Mouse (Mus musculus) A20 (cell line): ENCODE measurements at regions not wholly inside any gene's neighbourhood (a gene's known extent, or its start where the extent isn't known, plus 50 kb on each side); places are given as distances from the start of the nearest gene placed in this dataset.

ENCODE experiments used
- DNase-seq: peaks from one replicate; pipeline ENCODE4 v3.0.0-alpha.2; 2011; ENCODE audit warnings: low read depth, low spot score

DNA sequence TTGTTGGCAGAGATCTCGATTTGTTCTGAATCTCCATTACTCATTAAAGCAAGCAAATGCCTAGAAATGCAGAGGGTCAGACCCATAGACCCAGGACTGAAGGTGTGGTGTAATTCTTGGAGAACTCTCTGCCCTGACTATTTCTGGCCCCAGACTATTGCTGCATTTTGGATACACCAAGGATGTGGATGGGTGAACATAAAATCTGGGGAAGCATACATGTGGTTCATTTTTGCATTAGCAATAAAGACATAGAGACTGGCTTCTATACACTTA lies 303.0 kb downstream of the Meis1 start:
- DNase-seq, result no peak

- no peak for DNase-seq
Observed at GRCm38 (mm10) chr11:18715050-18715850, 303.5 kb downstream of the Meis1 start.

DNA sequence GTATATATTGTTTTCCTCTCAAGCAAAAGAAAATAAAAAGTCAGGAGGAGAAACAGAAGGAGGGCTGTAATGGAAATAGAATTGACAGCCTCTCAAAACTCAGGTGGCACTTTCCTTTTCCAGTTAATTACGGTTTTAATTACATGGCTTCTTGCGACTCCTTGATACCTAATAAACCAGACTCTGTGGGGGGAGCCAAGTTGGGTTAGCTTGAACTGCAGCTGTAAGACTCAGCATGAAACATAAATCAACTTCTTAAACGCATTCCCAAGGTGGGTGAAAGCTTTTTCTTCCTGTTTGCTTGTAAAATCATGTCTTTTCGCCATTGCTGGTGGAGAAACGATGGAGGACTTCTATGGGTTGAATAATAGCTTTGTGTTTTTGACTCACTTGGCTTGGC lies 304.4 kb downstream of the Meis1 start:
- no peak for DNase-seq

DNA sequence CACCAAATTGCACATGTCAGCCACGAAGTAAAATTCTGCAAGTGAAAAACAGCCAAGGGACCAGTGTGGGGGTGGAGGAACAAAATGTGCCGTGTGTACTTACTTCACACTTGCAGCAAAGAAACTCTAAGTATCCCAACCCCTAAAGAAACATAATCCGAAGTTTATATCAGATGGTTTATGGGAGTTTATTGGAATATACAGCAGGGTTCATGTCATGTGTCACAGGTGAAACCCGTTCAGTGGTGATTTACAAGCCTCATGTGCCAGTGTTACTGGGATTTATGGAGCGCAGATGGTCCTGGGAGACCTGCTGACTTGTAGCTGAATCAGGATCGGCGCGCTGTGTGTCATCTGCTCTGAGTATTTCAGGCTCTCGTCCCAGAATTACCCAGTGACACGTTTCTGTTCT lies 306.1 kb downstream of the Meis1 start:
- DNase-seq, result no peak

GRCm38 (mm10) chr11:18709628-18710027 lies 309.2 kb downstream of the Meis1 start:
- DNase-seq, result no peak

DNA sequence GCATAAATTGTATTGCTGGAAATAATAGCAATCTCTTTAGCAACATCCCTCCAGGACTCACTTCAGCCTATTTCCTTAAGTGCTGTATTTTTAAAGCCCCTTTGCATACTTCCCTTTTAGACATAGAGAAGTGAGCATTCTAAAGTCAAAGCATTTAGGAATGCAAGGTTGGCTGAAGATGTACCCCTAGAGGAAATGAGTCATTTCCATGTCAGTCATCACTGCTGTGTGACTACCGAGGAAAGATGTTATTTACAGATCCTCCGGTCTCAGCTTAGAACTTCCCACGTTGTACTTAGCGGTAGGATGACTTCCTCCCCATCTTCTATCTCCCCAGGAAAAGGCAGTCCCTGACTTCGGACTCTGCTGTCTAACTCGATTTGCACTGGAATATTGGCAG lies 337.2 kb downstream of the Meis1 start:
- no peak for DNase-seq

DNA sequence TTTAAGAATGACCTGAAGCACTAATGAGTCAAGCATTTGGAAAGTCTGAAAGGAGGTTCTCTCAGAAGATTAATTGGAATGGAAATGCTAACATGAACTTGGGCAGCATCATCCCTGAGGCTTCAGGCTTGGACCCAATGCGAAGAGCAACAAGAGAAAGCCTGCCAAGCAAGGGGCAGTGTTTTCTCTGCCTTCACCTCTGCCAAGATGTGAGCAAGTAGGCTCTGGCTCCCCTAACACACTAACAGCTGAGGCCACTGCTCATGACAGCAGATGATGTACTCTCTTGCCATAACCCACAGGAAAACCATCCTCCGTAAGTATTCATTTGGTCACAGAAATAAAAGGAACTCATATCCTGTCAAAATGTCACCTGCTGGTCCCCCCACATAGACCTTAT lies 341.9 kb downstream of the Meis1 start:
- no peak for DNase-seq

DNA sequence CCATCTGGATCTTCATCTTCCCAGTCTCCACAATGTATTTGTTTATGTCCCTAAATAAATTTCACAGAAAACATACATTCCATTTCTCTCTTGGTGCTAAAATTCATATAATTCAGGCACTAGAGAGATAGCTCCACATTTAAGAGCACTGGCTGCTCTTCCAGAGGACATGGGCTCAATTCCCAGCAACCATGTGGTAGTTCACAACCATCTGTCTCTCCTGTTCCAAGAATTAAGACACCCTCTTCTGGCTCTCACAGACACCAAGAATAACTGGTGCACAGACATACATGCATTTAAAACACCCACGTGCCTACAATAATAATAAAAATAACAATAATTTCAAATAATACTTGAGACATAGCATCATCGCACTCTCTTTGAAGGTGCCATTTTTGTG lies 347.8 kb downstream of the Meis1 start:
- no peak for DNase-seq

GRCm38 (mm10) chr11:18669322-18669721 lies 349.5 kb downstream of the Meis1 start:
- no peak for DNase-seq

DNA sequence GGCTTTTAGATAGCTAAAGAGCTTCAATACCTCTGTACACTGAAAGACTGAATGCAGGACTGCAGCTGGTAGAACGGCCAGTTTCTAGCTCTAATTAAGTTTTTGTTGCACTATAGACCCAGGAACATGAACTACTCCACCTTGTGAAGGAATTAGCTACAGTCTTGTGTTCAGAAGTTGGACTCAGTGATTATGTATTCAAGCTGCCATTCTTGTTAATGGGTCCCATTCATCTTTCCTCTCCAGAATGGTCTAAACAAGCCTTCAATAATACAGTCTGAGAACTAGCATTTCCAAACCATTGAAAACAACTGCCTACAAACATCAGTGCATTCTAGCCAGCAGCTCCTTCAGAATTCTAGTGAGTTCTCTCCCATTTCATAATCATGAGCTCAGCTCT lies 362.4 kb downstream of the Meis1 start:
- no peak for DNase-seq

- DNase-seq, result no peak
Observed at GRCm38 (mm10) chr11:18631975-18632773, 386.6 kb downstream of the Meis1 start.

- DNase-seq, result no peak
Observed at GRCm38 (mm10) chr11:18631570-18631969, 387.2 kb downstream of the Meis1 start.

GRCm38 (mm10) chr11:18621777-18622176 lies 397.0 kb downstream of the Meis1 start:
- DNase-seq, result no peak

GRCm38 (mm10) chr11:18604836-18605235 lies 413.9 kb downstream of the Meis1 start:
- DNase-seq, result no peak

DNA sequence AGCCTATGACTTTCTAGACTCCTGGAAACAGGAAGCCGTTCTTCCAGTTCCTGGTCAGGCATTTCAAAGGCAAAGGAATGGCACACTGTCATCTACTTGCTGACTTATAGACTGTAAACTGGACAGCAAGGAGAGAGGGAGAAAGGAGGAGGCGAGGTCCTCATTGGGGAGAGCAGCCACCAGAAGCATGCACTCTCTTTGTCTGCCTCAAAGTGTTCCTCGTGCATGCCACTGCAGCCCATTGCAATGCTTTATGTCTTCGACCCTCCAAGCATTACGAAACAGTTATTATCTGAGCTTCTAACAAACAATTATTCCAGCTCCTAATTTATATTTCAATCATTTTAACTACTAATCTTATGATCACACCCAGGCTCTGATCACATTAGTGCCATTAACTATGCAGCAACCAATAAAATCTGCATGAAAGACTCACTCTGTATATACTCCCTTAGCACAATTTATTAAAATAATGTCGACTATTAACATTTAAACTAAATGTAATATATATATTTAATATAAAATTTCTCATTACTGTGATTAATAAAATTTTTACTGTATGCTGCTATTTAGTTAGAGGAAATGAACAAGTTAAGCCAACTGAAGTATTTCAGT lies 417.1 kb downstream of the Meis1 start:
- no peak for DNase-seq

- DNase-seq, result no peak
Observed at GRCm38 (mm10) chr11:18598349-18598748, 420.4 kb downstream of the Meis1 start.

GRCm38 (mm10) chr11:18596996-18597395 lies 421.8 kb downstream of the Meis1 start:
- no peak for DNase-seq

DNA sequence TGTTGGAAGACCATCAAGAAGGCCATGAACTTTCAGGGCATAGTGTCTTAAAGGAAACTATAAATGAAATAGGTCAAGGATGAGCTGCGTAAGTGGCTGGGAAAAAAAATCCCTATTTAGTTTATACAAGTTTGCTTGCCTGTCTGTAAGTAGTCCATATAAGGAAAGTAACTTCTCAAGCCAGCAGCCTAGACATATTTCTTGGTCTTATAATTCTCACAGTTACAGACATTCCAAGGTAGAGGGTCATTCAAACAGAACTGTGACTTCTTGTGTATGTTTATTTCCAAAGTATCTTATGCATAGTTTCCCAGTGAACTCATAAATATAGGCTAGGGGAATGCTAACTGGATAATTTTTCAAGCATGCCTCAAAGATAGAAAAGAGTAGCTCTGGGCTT lies 428.3 kb downstream of the Meis1 start:
- DNase-seq, result no peak

- DNase-seq, result no peak
Observed at GRCm38 (mm10) chr11:18586468-18586867, 432.3 kb downstream of the Meis1 start.

DNA sequence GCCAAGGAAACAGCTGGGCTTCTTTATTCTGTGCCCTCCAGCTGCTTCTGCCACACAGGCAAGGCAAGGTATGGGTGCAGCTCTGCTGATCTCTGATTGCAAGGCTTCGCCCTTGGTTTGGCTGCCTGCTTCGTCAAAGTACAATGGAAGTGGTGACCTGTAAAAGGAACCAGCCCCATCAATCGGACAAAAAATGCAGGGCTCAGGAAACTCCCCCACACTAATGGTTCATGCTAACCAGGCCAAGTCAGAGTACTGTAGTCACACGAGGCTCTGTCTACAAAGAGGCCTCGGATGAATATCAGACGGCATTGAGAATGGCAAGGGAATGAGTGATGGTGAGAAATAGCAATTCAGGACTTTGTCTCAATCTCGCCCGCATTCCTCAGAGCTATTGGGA lies 433.8 kb downstream of the Meis1 start:
- no peak for DNase-seq

- DNase-seq, result no peak
Observed at GRCm38 (mm10) chr11:18582781-18583161, 436.0 kb downstream of the Meis1 start.

DNA sequence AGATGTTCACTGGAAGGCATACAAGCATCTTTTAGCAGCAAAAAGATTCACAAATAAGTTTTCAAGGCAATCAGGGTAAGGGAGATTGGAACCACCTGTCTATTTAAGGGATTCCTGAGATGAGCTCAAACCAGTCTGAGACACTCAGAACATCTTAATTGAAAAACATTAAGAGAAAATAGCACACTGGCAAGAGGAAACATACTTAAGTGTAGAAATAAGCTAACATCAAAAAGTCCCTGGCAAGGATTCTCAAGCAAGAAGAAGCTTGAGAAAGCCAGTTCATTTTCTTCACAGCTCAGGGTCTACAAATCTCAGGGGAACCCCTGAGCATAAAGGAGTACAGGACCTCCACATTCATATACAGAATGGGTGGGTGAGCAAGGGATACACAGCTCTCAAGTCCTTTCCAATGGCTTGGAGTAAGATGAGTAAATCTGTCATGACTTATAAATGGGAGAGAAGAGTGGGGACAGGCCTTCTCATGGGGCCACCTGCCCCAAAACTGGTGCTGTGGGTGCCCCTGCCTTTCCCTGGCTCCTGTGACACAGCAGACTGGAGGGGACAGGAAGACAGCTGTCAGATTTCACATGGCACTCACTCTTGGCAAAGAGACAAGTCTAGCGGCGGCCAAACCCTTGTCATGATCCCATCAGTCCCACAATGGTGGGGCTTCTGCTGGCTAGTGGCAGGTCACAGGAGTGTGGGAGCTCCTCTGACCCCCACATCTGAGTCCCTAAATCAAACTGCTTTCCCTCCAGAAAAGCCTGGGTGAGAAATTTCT lies 436.6 kb downstream of the Meis1 start:
- DNase-seq, result no peak
